Comparison of ENCODE assay signal across 8 mouse cellular contexts in the genomic region with DNA sequence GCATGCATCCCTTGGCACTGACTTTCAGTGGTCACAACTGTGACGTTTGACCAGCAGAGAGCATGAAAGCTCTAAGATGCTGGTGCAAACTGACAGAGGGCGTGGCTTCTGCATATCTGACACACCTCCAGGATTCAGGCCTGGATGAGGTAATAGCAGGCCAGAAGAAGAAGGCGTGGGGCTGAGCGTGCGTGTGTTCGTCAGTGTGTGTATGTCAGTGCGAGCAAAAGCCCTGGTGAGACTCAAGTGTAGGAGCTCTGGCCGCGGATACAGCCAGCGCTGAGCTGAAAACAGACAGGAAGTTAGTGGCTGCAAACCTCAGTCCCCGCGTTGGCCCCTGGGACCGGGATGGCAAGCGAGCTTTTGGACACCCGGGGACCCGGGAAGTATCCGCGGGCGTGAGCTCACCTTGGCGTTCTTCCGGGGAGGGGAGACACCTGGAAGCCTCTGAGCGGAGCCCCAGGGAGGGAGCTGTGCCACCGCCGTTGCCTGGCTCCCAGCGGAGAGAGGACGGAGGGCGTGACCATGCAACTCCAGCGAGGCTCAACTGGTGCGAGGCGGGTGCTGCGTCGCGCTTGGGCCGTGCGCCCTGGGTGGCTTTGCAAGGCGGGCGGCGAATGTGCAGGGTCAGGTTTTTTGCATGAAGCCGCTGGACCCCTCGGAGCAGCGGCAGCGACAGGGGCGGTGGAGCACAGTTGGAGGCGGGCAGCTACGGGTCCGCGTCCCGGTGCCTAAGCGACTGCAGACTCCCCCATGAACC. TPM values are rescaled to one million over a fixed set of nuclear protein-coding genes. Genes with fewer than 3 reads are reported as not detected.
DNase-seq lines count a peak whose midpoint lies in the region; ATAC-seq and TF ChIP-seq lines count a peak whose summit lies in the region.

No protein-coding gene starts in this region.

- H3K4me1 ChIP-seq in bone marrow macrophage, adult 2 months (ENCODE audit: control insufficient read depth, insufficient read depth, low read length) = peaks cover 15% of the 10 kb centered on the region
- peaks cover 5% of the 10 kb centered on the region for H3K4me1 ChIP-seq in embryonic facial prominence, embryonic 15.5 days
- H3K4me1 ChIP-seq in limb, embryonic 14.5 days (ENCODE audit: control insufficient read depth, insufficient read depth, low read length) = no peaks in the 10 kb centered on the region
- H3K4me1 ChIP-seq in midbrain, embryonic 15.5 days = peaks cover 16% of the 10 kb centered on the region

- H3K79me2 ChIP-seq in C2C12 (ENCODE audit: control insufficient read depth, insufficient read depth) = no peaks in the 10 kb centered on the region

- no peak for TF ChIP-seq POLR2A in bone marrow macrophage, adult 2 months (IDR thresholded peaks at IDR 0.05; ENCODE audit: borderline replicate concordance, low read depth, low read length)
- TF ChIP-seq POLR2A in limb, embryonic 14.5 days (IDR thresholded peaks at IDR 0.05; ENCODE audit: borderline replicate concordance, extremely low read depth, insufficient read depth, insufficient read length) = no peak

- peak; percentile 86 for ATAC-seq in embryonic facial prominence, embryonic 15.5 days (ENCODE audit: insufficient number of reproducible peaks, low FRiP score, low TSS enrichment, low read depth)
- peak; percentile 90 for ATAC-seq in limb, embryonic 14.5 days (ENCODE audit: low FRiP score, low read depth)
- ATAC-seq in midbrain, embryonic 15.5 days (replicated peaks) = peak; percentile 98

- no peaks in the 10 kb centered on the region for H3K27me3 ChIP-seq in C2C12 (ENCODE audit: control insufficient read depth, insufficient read depth, insufficient read length)
- H3K27me3 ChIP-seq in embryonic facial prominence, embryonic 15.5 days = no peaks in the 10 kb centered on the region
- H3K27me3 ChIP-seq in limb, embryonic 14.5 days (ENCODE audit: control insufficient read depth, insufficient read depth, low read length) = peaks cover 6% of the 10 kb centered on the region; the same call in 1 of the 2 replicates
- H3K27me3 ChIP-seq in midbrain, embryonic 15.5 days (replicated peaks) = no peaks in the 10 kb centered on the region
- H3K27me3 ChIP-seq in splenic B cell, adult 2 months (ENCODE audit: control insufficient read depth, insufficient read depth, low read length, poor library complexity, severe bottlenecking) = no peaks in the 10 kb centered on the region

- H3K4me3 ChIP-seq in C2C12 (ENCODE audit: insufficient read depth, poor library complexity, severe bottlenecking) = peak overlapping the region; percentile 25
- H3K4me3 ChIP-seq in bone marrow macrophage, adult 2 months (ENCODE audit: insufficient read depth, low read length) = peak overlapping the region; percentile 72
- peak overlapping the region; percentile 64 for H3K4me3 ChIP-seq in embryonic facial prominence, embryonic 15.5 days (replicated peaks)
- H3K4me3 ChIP-seq in limb, embryonic 14.5 days (replicated peaks; ENCODE audit: low read length) = peak overlapping the region; percentile 62
- H3K4me3 ChIP-seq in midbrain, embryonic 15.5 days = peak overlapping the region; percentile 84

- H3K9me3 ChIP-seq in embryonic facial prominence, embryonic 15.5 days (replicated peaks) = no peaks in the 10 kb centered on the region
- H3K9me3 ChIP-seq in limb, embryonic 14.5 days (ENCODE audit: control insufficient read depth, low read length) = no peaks in the 10 kb centered on the region
- H3K9me3 ChIP-seq in midbrain, embryonic 15.5 days = no peaks in the 10 kb centered on the region

- peak overlapping the region; percentile 10; the same call in 1 of the 2 replicates for H3K27ac ChIP-seq in bone marrow macrophage, adult 2 months (ENCODE audit: insufficient read depth, low read depth, low read length)
- H3K27ac ChIP-seq in embryonic facial prominence, embryonic 15.5 days (replicated peaks) = peak overlapping the region; percentile 36; the same call in 1 of the 2 replicates
- no peak overlapping the region for H3K27ac ChIP-seq in limb, embryonic 14.5 days (replicated peaks; ENCODE audit: low read depth, low read length)
- H3K27ac ChIP-seq in midbrain, embryonic 15.5 days = peak overlapping the region; percentile 89

- peak overlapping the region; percentile 98 for H3K4me2 ChIP-seq in embryonic facial prominence, embryonic 15.5 days (replicated peaks)
- peak overlapping the region; percentile 99 for H3K4me2 ChIP-seq in limb, embryonic 14.5 days (replicated peaks; ENCODE audit: low read depth, low read length, severe bottlenecking)
- H3K4me2 ChIP-seq in midbrain, embryonic 15.5 days = peak overlapping the region; percentile 87

- DNase-seq in heart, adult 9 months (ENCODE audit: low spot score in 2 of 2) = peak; percentile 12 to 33
- DNase-seq in kidney, adult 8-10 months = peak; percentile 76 to 86
- DNase-seq in limb, embryonic 14.5 days (ENCODE audit: low spot score) = peak; percentile 82
- peak; percentile 75 for DNase-seq in splenic B cell, adult 2 months (ENCODE audit: low read depth, low spot score)

- TF ChIP-seq CTCF in C2C12 (IDR thresholded peaks at IDR 0.05; ENCODE audit: control insufficient read depth, insufficient read depth, insufficient read length) = peak; percentile 33
- no peak for TF ChIP-seq CTCF in bone marrow macrophage, adult 2 months (IDR thresholded peaks at IDR 0.05; ENCODE audit: low read depth, low read length)

- H3K36me3 ChIP-seq in C2C12 (ENCODE audit: control insufficient read depth, insufficient read depth) = peaks cover 10% of the 10 kb centered on the region
- no peaks in the 10 kb centered on the region for H3K36me3 ChIP-seq in embryonic facial prominence, embryonic 15.5 days
- H3K36me3 ChIP-seq in limb, embryonic 14.5 days (ENCODE audit: control insufficient read depth, insufficient read depth, low read length) = no peaks in the 10 kb centered on the region
- H3K36me3 ChIP-seq in midbrain, embryonic 15.5 days (replicated peaks) = no peaks in the 10 kb centered on the region
- H3K36me3 ChIP-seq in splenic B cell, adult 2 months (ENCODE audit: control insufficient read depth, insufficient read depth, low read length, poor library complexity, severe bottlenecking) = peaks cover 6% of the 10 kb centered on the region; the same call in 1 of the 2 replicates

- H3ac ChIP-seq in C2C12 (ENCODE audit: control insufficient read depth, insufficient read length, low read depth) = peak overlapping the region; percentile 33

- no peaks in the 10 kb centered on the region for H3K79me3 ChIP-seq in C2C12 (ENCODE audit: low read depth)

- H3K9ac ChIP-seq in embryonic facial prominence, embryonic 15.5 days = peak overlapping the region; percentile 59
- H3K9ac ChIP-seq in limb, embryonic 14.5 days (ENCODE audit: low read depth, low read length, severe bottlenecking) = peak overlapping the region; percentile 64
- H3K9ac ChIP-seq in midbrain, embryonic 15.5 days = peak overlapping the region; percentile 84

- WGBS in embryonic facial prominence, embryonic 15.5 days = under 1% methylated on average over 49 of the region's 49 CpGs
- under 1% methylated on average over 39 of the region's 49 CpGs for WGBS in limb, embryonic 14.5 days
- under 1% methylated on average over 49 of the region's 49 CpGs for WGBS in midbrain, embryonic 15.5 days

TF ChIP-seq in C2C12, 6 proteins besides CTCF, POLR2A, EP300 and RAD21:
- TF ChIP-seq MYOD1 (IDR thresholded peaks at IDR 0.05; ENCODE audit: control insufficient read depth, insufficient read length, low read depth) = no peak
- TF ChIP-seq CEBPB (IDR thresholded peaks at IDR 0.05; ENCODE audit: low read depth) = peak; percentile 2

RNA-seq across cellular contexts. Expression of a gene that starts 4.1 kb away (rescaled TPM):
- polyA plus RNA-seq in C2C12 (2012; fragmentation: generic; extraction: Trizol) = not detected
- polyA plus RNA-seq in bone marrow macrophage, adult 2 months (2012; ENCODE audit: insufficient read depth, insufficient read length, missing spikeins) = not detected in 2 replicates
- 0.13 TPM in 1 of 2 replicates, not detected in the other for polyA plus RNA-seq in embryonic facial prominence, embryonic 15.5 days (2015; fragmentation: Nextera tagmentation; extraction: Ambion mirVana)
- polyA plus RNA-seq in limb, embryonic 14.5 days (2012; rRNA removed) = 0.04 and 0.08 TPM in 2 replicates
- polyA plus RNA-seq in limb, embryonic 14.5 days (2014; fragmentation: Nextera tagmentation; extraction: Ambion mirVana) = 0.33 TPM in 1 of 2 replicates, not detected in the other
- polyA plus RNA-seq in midbrain, embryonic 15.5 days (2015; fragmentation: Nextera tagmentation; extraction: Ambion mirVana) = 0.14 TPM in 1 of 2 replicates, not detected in the other

RNA-seq across cellular contexts. Expression of a gene that starts 37.4 kb away (rescaled TPM):
- polyA plus RNA-seq in C2C12 (2012; fragmentation: generic; extraction: Trizol) = 0.08 TPM
- not detected in 2 replicates for polyA plus RNA-seq in bone marrow macrophage, adult 2 months (2012; ENCODE audit: insufficient read depth, insufficient read length, missing spikeins)
- 0.12 TPM in 1 of 2 replicates, not detected in the other for polyA plus RNA-seq in embryonic facial prominence, embryonic 15.5 days (2015; fragmentation: Nextera tagmentation; extraction: Ambion mirVana)
- polyA plus RNA-seq in limb, embryonic 14.5 days (2012; rRNA removed) = 0.04 TPM in 1 of 2 replicates, not detected in the other
- polyA plus RNA-seq in limb, embryonic 14.5 days (2014; fragmentation: Nextera tagmentation; extraction: Ambion mirVana) = not detected in 2 replicates
- not detected in 2 replicates for polyA plus RNA-seq in midbrain, embryonic 15.5 days (2015; fragmentation: Nextera tagmentation; extraction: Ambion mirVana)

RNA-seq across cellular contexts. Expression of a gene that starts 50.2 kb away (rescaled TPM):
- polyA plus RNA-seq in C2C12 (2012; fragmentation: generic; extraction: Trizol) = 17.4 TPM
- 101 and 108 TPM in 2 replicates for polyA plus RNA-seq in bone marrow macrophage, adult 2 months (2012; ENCODE audit: insufficient read depth, insufficient read length, missing spikeins)
- polyA plus RNA-seq in embryonic facial prominence, embryonic 15.5 days (2015; fragmentation: Nextera tagmentation; extraction: Ambion mirVana) = 22.0 and 23.9 TPM in 2 replicates
- 11.0 and 17.1 TPM in 2 replicates for polyA plus RNA-seq in limb, embryonic 14.5 days (2012; rRNA removed)
- polyA plus RNA-seq in limb, embryonic 14.5 days (2014; fragmentation: Nextera tagmentation; extraction: Ambion mirVana) = 23.8 and 25.1 TPM in 2 replicates
- polyA plus RNA-seq in midbrain, embryonic 15.5 days (2015; fragmentation: Nextera tagmentation; extraction: Ambion mirVana) = 5.0 and 6.0 TPM in 2 replicates

Comparison
In these comparisons a context has a peak if more than half of its experiments do, and no peak if none do; other contexts are left out.
1. H3K4me3 ChIP-seq: peak in every context shown above with its lines; median percentile 84 in midbrain, embryonic 15.5 days; 72 in bone marrow macrophage, adult 2 months; 64 in embryonic facial prominence, embryonic 15.5 days; 62 in limb, embryonic 14.5 days; 25 in C2C12.
2. DNase-seq: peak in every context shown above with its lines; median percentile 82 in limb, embryonic 14.5 days; 81 in kidney, adult 8-10 months; 75 in splenic B cell, adult 2 months; 22 in heart, adult 9 months.